Mouse (Mus musculus): Measurements from ENCODE around the gene Cmtm7. TPM values are rescaled to one million over a fixed set of nuclear protein-coding genes. Genes with fewer than 3 reads are reported as not detected.
A peak's percentile ranks its signal among the peaks of the same experiment; 100 is the strongest.

Gene Cmtm7
- polyA plus RNA-seq, 1 experiment: 0.10 TPM

- TF ChIP-seq GATA1 (IDR thresholded peaks at IDR 0.05; ENCODE audit: low read length): no peak
Measured at GRCm38 (mm10) chr9:114802191-114802590, 20.5 kb upstream of the Cmtm7 start.

DNA sequence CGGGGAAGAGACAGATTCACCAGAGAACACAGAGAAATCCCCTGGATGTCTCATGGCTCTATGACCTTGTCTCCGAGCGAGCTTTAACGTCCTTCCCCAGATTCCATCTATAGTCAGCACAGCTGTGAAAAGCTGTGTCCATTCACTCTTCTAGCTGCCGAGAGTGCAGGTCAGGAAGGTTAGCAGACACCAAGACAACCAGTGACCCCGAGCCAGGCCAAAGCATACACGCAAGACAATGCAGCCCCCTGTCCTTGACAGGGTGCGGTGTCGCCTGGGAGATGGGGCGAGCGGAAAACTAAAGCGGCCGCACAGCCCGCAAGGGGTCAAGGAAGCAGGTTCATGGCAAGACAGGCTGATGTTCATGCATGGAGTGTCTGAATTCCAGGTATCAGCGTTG is 19.6 kb upstream of the Cmtm7 start:
- no peak for TF ChIP-seq GATA1 (IDR thresholded peaks at IDR 0.05; ENCODE audit: low read length)

DNA sequence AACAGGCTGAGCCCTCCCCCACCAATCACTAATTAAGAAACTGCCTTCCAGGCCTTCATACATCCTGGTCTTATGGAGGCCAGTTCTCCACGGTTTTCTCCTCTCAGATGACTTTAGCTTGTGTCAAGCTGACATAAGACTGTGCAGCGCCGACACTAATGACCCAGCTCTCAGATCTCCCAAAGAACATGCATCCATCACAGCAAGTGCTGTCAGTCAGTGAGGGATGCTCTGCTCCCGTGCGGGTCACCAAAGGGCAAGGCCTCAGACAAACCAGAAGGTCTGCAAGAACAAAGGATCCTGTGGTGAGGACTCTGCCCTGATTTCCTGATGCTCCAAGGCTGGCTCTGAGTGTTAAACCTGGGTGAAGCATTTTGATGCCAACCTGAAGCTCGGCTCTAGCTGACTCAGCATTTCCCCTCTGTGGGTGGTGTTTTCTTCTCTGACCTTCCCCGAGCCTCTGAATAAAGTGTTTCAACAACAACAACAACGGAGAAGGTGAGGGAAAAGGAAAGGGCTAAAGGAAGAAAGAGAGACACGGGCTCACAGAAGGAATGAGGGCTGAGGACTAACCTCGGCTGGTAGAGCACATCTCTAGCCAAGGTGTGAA is 17.9 kb upstream of the Cmtm7 start:
- no peak for TF ChIP-seq GATA1 (IDR thresholded peaks at IDR 0.05; ENCODE audit: low read length)

DNA sequence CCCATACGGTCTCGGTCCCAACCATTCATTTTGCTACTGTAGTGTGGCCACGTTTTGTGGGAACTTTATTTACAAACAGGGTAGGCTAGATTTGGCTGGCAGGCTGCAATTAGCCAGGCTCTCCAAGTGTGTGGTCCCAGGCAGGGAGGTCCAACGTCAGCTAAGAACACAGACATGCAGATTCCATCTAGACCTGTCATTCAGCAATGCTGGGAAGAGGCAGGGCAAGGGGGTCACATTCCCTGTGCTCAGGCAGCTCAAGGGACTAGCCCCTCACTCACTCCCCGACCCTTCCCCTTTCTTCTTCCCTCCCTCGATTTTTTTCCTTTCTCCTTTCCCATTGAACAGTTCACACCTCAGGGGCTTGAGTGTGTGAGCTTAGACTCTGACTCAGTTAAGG is 17.2 kb upstream of the Cmtm7 start:
- TF ChIP-seq GATA1 (IDR thresholded peaks at IDR 0.05; ENCODE audit: low read length): no peak

DNA sequence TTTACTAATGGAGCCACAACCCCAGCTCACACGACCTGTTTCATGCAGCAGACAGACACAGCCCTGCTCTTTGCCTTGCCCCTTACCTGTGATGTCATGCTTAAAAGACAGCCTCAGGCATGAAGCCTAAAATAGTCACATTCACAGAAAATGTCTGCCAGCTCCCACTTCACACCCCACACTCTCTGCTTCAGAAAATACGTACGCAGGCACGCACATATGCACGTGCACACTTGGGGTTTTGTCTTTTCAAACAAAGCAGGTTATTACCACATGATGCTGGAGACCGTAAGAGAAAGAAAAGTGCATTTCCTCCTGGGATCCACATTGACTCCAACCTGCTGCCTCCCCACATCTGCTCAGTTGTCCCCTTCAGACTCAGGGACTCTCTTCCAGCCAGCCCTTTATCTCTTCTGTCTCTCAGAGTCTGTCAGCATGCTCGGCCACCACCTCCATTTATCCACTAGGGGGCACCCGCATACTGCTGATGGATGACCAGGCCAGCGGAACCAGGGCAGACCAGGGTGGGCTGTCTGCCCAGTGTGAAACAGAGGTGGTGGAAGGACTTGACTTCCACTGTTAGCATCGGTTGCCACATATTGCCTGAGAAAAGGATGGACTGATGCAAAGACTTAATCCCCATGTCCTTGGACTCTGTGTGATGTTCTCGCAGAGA is 15.8 kb upstream of the Cmtm7 start:
- TF ChIP-seq GATA1 (IDR thresholded peaks at IDR 0.05; ENCODE audit: low read length): no peak

DNA sequence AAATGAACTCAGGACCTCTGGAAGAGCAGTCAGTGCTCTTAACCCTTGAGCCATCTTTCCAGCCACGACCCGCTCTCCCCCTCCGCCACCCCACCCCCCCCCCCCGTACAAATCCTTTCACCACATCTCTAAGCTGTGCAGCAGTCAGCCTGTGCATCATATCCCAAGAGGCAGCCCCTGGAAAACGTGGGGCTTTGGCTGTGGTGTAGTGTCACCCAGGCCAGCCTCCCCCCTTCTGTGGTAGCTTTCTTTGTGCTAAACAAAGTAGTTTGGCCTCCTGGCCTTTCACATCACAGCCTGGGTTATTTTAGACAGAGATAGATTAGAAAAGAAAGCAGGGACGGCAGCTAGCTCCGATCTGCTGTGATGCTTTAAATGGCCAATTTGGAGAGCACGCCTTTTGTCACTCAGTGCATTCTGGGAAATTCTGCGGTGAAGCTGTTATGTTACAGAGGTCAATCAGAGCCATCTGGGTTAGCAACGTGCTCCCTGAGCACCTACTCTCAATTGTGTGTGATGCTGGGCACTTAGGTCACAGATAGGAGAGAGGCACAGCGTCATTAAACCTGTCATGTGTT is 14.9 kb upstream of the Cmtm7 start:
- TF ChIP-seq GATA1 (IDR thresholded peaks at IDR 0.05; ENCODE audit: low read length): no peak

- TF ChIP-seq GATA1 (IDR thresholded peaks at IDR 0.05; ENCODE audit: low read length): no peak
Measured at GRCm38 (mm10) chr9:114794491-114794890, 12.8 kb upstream of the Cmtm7 start.

GRCm38 (mm10) chr9:114793764-114794295 is 12.2 kb upstream of the Cmtm7 start:
- TF ChIP-seq GATA1 (IDR thresholded peaks at IDR 0.05; ENCODE audit: low read length): no peak

- TF ChIP-seq GATA1 (IDR thresholded peaks at IDR 0.05; ENCODE audit: low read length): no peak
Measured at GRCm38 (mm10) chr9:114789989-114790388, 8.3 kb upstream of the Cmtm7 start.

- no peak for TF ChIP-seq GATA1 (IDR thresholded peaks at IDR 0.05; ENCODE audit: low read length)
Measured at GRCm38 (mm10) chr9:114789557-114789956, 7.9 kb upstream of the Cmtm7 start.

- peak; percentile 73 for TF ChIP-seq GATA1 (IDR thresholded peaks at IDR 0.05; ENCODE audit: low read length)
Measured at GRCm38 (mm10) chr9:114788697-114789096, 7.0 kb upstream of the Cmtm7 start.

- peak; percentile 71 for TF ChIP-seq GATA1 (IDR thresholded peaks at IDR 0.05; ENCODE audit: low read length)
Measured at GRCm38 (mm10) chr9:114787716-114788115, 6.1 kb upstream of the Cmtm7 start.

- no peak for TF ChIP-seq GATA1 (IDR thresholded peaks at IDR 0.05; ENCODE audit: low read length)
Measured at GRCm38 (mm10) chr9:114787134-114787533, 5.5 kb upstream of the Cmtm7 start.

DNA sequence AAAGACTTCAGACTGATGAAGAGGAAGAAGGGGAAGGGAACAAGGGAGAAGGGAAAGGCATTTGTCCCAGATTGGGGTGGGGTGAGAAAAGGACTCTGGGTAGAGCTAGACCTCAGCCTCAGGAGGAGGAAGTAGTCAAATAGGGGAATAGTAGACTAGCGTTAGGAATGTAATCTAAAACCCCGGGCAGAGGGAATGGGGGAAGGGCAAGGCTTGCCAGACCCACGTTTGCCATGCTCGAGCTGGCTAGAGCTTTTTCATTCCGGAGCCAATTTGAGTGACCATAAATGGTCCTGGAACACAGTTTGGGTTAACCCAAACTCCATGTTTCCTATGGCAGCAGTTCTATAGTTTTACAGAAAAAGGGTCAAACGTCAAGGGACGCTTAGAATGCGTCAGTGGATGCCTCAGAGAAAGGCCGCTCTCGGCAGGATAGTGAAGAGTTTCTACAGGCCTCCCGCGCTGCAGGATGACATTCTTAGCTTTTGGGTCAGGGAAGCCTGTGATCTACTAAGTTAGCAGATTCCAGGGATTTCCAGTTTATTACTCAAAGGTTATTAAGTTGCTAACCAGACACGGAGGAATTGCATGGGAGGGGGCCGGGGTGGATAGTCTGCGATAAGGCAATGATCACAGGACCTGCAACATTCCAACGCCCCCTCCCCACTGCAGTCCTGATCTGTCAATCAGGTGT is 3.9 kb upstream of the Cmtm7 start:
- TF ChIP-seq GATA1 (IDR thresholded peaks at IDR 0.05; ENCODE audit: low read length): no peak

DNA sequence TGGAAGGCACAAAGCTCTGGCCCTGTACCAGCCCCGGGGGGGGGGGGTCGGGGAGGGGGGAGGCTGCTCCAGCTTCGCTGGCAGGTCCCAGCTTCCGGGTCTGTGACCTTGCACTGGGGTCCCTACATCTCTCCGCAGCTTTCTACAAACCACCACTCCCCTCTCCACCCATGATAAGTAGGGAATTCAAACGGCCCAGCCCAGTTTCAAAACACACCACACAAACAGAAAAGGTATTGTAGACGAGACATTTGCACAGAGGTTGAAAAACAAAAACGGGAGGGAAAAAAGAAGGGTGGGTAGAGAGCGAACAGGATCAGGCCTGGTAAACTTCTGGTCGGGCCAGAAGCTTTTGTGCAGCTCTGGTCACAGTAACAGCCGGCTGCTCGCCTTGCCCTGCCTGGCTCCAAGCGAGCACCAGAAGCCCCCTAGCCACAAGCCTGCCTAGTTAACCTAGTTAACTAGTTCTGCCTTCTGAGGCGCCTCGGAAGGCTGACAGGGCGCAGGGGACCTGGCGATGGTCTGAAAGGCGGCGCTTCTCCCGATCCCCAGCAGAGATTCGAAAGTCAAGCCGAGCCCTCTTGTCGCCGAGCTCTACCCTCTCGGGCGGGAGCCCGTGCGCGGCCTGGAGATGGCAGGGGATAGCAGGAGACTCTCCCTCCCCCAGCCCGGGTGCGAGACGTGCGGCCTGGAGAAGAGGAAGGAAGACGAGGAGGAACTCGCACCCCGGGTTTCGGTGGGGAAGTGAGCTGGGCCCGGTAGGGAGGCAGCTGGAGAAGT is 720 bp downstream of the Cmtm7 start:
- no peak for TF ChIP-seq GATA1 (IDR thresholded peaks at IDR 0.05; ENCODE audit: low read length)

Measured in G1E-ER4 (cell line).